Mouse (Mus musculus) hematopoietic stem cell, adult 5-6 weeks (primary cell): ENCODE data around the gene Lrfn1. TPM values are rescaled to one million over a fixed set of nuclear protein-coding genes. Genes with fewer than 3 reads are reported as not detected.
"Not testable (repeated sequence)": the region's sequence is repeated elsewhere in the genome, so short reads cannot be mapped to it uniquely, and the experiment has no call there.

Source experiments
- ATAC-seq, 2 experiments: fragments of 125-278 bp in 1 of 2; replicated peaks in 1 of 2; 2 replicates each; pipeline ENCODE4 v1.8.0; 2016 to 2017; ENCODE audit warnings: inconsistent platforms in 2 of 2, mild to moderate bottlenecking in 2 of 2, moderate number of reproducible peaks in 2 of 2, low read depth in 1 of 2, moderate TSS enrichment in 1 of 2; ENCODE audit not compliant: low FRiP score in 2 of 2, poor library complexity in 2 of 2, severe bottlenecking in 2 of 2, insufficient read depth in 1 of 2, low TSS enrichment in 1 of 2
- total RNA-seq: library from RNA; stranded (forward); fragments of 172-1452, 232-1000 nt; gene quantifications from 2 replicates; pipeline ENCODE4 v1.2.3, GENCODE M21; 2017

The Lrfn1 gene
- total RNA-seq, 1 experiment from 2014 or later = 8.7 TPM

- ATAC-seq = no peak
Observed at GRCm38 (mm10) chr7:28488030-28488491, 36.3 kb downstream of the Lrfn1 start.

- ATAC-seq = peak in 1 of 2 experiments; percentile 53; a peak in 2 of 4 replicates
Observed at GRCm38 (mm10) chr7:28490410-28490809, 38.6 kb downstream of the Lrfn1 start.

- peak in 1 of 2 experiments; percentile 36; a peak in 2 of 4 replicates for ATAC-seq
Observed at GRCm38 (mm10) chr7:28490903-28491302, 39.1 kb downstream of the Lrfn1 start.

- ATAC-seq = no peak
Observed at GRCm38 (mm10) chr7:28492310-28492709, 40.5 kb downstream of the Lrfn1 start.

- no peak for ATAC-seq
Observed at GRCm38 (mm10) chr7:28495426-28495825, 43.6 kb downstream of the Lrfn1 start.

GRCm38 (mm10) chr7:28505585-28505984, 53.8 kb downstream of the Lrfn1 start:
- ATAC-seq = no peak

- not testable (repeated sequence) for ATAC-seq
Observed at GRCm38 (mm10) chr7:28509121-28509520, 57.3 kb downstream of the Lrfn1 start.

GRCm38 (mm10) chr7:28510405-28510974, 58.7 kb downstream of the Lrfn1 start, which contains the start of gene Ifnl2:
Ifnl2 (minus strand) TSS chr7:28510455.
- not testable (repeated sequence) for ATAC-seq

- no peak for ATAC-seq
Observed at GRCm38 (mm10) chr7:28511441-28511840, 59.7 kb downstream of the Lrfn1 start.

Other genes with a start within 250 kb of the Lrfn1 start
- 6.4 and 8.6 TPM in 2 replicates for gene Eid2, start 184.1 kb upstream of the Lrfn1 start, total RNA-seq
- 4.5 and 4.8 TPM in 2 replicates for gene Eid2b, start 174.2 kb upstream of the Lrfn1 start, total RNA-seq
- gene Selenov, start 160.8 kb upstream of the Lrfn1 start, total RNA-seq = not detected in 2 replicates
- gene Dll3, start 149.7 kb upstream of the Lrfn1 start, total RNA-seq = 0.25 TPM in 1 of 2 replicates, not detected in the other
- 27.8 and 42.9 TPM in 2 replicates for gene Timm50, start 139.9 kb upstream of the Lrfn1 start, total RNA-seq
- 66.2 and 71.9 TPM in 2 replicates for gene Supt5, start 113.2 kb upstream of the Lrfn1 start, total RNA-seq
- 943 and 1,083 TPM in 2 replicates for gene Rps16, start 101.3 kb upstream of the Lrfn1 start, total RNA-seq
- gene Plekhg2, start 79.4 kb upstream of the Lrfn1 start, total RNA-seq = 3.5 and 12.5 TPM in 2 replicates
- gene Zfp36, start 71.7 kb upstream of the Lrfn1 start, total RNA-seq = 166 and 198 TPM in 2 replicates
- gene Med29, start 59.3 kb upstream of the Lrfn1 start, total RNA-seq = 15.8 and 32.4 TPM in 2 replicates
- 181 and 184 TPM in 2 replicates for gene Paf1, start 59.0 kb upstream of the Lrfn1 start, total RNA-seq
- 584 and 882 TPM in 2 replicates for gene Gmfg, start 14.5 kb upstream of the Lrfn1 start, total RNA-seq
- not detected in 2 replicates for gene Ifnl2, start 58.5 kb downstream of the Lrfn1 start, total RNA-seq
- not detected in 2 replicates for gene Ifnl3, start 70.9 kb downstream of the Lrfn1 start, total RNA-seq
- gene Sycn, start 88.9 kb downstream of the Lrfn1 start, total RNA-seq = not detected in 2 replicates
- not detected in 2 replicates for gene Nccrp1, start 95.3 kb downstream of the Lrfn1 start, total RNA-seq
- 5.2 and 6.3 TPM in 2 replicates for gene Samd4b, start 146.2 kb downstream of the Lrfn1 start, total RNA-seq
- gene Pak4, start 146.2 kb downstream of the Lrfn1 start, total RNA-seq = 7.0 and 10.4 TPM in 2 replicates
- not detected in 2 replicates for gene Acp7, start 179.4 kb downstream of the Lrfn1 start, total RNA-seq
- gene Fbxo27, start 240.9 kb downstream of the Lrfn1 start, total RNA-seq = not detected in 2 replicates